Mouse (Mus musculus): ENCODE measurements around the gene Slc25a10.
"Not testable (repeated sequence)": the region's sequence is repeated elsewhere in the genome, so short reads cannot be mapped to it uniquely, and the experiment has no call there.

The Slc25a10 gene

DNA sequence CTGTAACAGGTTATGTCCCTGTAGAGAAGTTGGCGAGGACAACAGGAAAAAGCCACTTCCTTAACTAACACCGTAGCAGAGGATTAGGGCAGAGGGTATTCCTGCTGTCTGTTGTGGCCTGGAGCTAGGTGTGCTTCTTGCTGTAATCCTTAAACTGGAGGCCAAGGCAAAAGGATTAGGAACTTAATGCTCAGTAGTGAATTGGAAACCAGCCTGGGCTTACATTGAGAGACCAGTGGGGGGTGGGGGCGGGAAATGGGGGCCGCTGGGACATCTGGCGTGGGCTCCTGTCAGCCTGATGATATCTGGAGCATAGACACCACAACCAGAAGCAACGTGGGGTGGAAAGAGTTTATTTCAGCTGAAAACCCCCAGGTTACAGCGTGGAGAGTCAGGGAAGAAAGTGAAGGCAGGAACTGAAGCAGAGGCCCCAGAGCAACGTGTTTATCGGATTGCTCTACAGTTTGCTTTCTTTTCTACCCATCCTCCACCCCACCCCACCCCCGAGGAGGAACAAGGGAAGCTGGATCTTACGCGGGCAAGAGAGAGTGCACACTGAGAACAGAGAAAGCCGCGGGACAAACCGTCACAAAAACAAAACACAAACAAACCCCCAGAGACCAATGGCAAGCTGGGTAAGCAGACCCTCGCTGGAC, 18.9 kb downstream of the Slc25a10 start:
- DNase-seq (ENCODE audit: low spot score): no peak

DNA sequence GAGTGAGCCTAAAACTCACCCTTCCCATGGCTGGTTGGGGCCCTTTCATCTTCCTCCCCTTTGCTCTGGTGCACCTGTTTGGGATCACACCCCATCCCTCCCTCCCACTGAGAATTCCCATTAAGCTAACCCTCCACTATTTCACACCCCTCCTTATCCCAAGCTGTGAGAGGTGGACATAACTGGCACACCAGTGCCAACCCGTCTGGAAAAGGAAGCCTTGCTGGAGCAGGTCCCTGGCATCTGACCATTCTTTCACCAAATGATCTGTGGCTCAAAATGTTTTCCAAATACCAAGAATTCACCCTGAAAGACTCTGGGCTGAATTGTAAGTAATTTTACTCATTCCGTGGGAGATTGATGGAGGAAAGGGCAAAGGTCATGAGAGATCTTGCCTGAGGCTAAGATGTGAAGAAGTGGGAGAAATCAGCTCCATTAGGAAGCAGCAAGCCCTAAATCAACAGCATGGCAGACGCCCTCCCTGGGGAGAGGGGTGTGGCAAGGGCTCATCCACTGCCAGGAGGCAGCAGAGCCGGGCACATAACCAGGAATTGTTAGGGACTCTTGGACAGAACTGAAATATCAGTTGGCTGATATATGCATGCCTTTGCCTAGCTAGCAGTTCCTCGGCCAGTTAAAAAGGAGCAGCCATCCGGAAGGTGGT, 21.3 kb downstream of the Slc25a10 start:
- no peak for DNase-seq (ENCODE audit: low spot score)

DNA sequence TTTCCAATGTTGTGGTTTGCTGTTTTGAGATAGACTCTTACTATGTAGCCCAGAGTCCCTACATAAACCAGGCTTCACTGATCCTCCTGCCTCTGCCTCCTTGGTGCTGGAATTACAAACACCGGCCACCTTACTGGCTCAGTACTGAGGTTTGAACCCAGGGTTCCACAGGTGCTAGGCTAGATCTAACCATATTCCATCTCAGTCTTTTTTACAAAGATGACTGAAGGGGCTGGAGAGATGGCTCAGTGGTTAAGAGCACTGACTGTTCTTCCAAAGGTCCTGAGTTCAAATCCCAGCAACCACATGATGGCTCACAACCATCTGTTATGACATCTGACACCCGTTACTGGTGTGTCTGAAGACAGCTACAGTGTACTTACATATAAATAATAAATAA, 22.6 kb downstream of the Slc25a10 start:
- not testable (repeated sequence) for DNase-seq (ENCODE audit: low spot score)

DNA sequence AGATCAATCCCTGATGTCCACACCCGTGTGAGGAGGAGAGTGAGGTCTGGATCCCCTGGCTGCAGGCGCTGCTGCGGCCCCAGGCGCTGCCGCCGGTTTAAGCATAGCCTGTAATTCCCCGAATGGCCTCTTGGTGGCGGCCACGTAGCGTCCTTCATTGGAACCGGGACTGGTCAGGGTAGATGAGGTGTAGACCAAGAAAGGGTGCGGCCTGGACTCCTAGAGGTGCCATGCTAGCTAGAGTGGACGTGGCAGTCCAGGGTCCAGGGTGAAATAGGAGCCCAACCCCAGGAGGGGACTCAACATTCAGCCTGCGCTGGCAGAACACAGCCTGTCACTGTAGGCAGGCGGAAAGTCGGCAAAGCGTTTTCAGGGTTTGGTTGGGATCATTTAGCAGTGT, 24.0 kb downstream of the Slc25a10 start:
- DNase-seq (ENCODE audit: low spot score): peak; percentile 92

DNA sequence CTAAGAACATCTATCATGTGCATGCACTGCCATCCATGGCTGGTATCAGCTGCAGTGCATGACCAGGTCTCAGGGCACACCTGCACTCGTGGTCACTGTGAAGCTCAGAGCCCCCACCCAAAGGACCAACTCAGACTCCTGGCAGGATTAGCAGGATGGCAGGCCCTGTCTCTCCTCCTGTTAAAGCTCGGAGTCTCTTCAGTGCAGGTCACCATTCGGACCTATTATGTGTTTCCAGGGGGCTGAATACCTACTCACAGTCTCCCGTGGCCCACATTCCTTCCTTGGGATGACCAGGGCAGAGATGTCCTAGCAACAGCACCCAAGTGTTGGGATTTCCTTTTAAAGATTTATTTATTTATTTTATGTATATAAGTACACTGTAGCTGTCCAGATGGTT, 25.5 kb downstream of the Slc25a10 start:
- DNase-seq (ENCODE audit: low spot score): no peak

DNA sequence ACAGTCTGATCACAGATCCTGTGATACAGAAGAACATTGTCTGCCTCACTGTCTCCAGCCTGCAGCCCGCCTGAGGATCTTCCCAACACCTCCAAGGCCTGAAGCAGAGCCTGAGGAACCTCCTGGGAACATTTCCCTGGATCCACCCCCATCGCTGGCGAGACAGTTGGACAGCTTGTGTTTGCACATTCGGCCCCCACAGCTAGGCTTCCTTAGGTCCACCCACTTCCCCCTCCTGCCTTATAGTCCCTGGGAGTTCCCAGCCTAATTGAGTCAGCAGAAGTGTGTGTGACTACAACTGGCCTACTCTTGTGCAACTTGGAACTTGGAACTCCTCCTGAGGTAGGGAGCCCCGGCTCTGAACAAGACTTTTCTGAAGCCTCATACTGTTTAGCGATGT, 26.4 kb downstream of the Slc25a10 start:
- DNase-seq (ENCODE audit: low spot score): peak; percentile 74

DNA sequence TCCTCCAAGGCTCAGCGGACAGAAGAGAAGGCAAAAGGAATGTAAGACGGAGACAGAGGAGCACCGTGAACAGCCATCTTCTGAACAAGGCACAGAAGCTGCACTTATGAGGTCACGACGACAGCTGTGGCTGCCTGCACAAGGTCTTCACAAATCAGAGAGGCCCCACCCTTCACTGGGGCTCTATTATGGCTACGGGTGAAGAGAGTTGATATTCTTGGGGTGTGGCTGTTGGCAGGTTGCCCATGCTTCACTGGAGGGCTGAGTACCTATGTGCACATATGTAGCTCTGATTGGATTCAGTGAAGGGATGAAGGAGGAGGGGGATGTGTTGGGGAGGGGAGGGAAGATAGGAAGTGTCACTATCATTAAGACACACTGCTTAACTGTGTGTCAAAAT, 26.9 kb downstream of the Slc25a10 start:
- DNase-seq (ENCODE audit: low spot score): no peak

DNA sequence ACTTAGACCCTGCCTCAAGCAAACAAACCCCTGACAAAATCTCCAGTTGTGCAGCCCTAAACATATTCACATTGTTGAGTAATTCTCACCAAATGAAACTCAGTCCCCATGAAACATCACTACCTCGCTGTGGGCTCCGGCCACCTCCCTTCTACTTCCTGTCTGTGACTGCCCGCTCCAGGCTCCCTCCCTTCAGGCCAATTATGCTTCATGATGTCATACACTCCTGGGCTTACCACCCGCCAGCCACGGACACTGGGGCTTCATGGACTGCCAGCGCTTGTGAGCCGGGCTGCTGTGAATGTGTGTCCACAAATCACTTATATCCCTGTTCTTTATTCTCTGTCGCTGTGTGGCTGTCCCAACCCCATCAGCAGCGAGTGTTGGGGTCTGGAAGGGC, 28.1 kb downstream of the Slc25a10 start:
- peak; percentile 73 for DNase-seq (ENCODE audit: low spot score)

DNA sequence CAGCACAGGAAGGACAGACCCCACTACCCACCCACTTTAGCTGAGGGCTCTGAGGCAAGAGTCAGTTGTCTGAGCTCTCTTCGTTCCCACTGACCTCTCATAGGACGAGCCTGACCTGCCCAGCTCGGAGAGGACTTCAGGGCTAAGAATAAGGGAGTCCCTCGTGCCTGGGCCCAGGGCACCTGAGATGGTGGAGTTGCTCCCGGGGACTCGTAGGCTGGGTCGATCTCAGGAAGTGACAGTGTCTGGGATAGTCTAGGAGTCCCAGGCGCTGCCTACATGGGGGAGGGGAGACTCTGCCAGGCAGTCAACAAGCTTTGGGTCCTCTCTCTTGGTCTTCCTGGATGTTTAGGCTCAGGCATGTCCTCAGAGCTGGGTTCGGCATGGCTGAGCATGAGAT, 28.9 kb downstream of the Slc25a10 start:
- no peak for DNase-seq (ENCODE audit: low spot score)

DNA sequence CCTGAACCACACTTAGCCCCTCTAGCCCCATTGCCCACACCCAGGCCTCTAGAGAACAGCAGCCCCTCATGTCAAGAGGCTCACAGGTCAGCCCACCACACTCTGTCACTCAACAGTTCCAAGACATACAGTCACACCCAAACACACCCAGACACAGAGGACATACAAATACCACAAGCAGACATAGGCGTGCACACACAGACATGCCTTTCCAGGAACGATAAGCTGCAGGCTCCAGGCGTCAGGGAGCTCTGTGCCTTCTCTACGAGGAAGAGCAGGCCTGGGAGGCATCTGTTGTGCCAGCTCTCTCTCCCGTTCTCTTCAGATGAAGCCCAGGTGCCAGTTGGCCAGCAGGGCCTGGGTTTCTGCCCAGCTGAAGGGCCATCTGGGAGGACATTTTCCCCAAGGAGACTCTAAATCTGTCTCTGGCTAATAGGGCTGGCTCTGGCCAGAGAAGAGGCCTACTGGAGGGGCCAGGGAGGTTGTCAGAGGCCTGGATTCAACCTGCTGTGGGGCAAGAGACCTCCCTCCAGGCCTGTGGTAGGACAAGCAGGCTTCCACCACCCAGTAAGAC, 29.4 kb downstream of the Slc25a10 start:
- DNase-seq (ENCODE audit: low spot score): no peak

DNA sequence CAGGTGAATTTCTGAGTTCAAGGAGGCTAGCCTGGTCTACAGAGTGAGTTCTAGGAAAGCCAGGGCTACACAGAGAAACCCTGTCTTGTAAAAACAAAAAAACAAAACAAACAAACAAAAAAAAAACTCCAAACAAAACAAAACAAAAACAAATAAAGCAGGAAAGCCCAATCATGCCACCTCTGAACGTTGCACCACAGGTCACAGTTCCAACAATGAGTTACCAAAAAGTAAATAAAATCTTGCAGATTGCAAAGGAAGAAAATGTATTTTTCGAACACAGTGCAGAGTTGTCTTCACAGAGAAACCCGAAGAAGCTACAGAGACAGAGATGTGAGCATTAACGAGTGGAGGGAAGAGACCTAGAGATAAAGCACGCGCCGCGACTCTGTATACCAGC, 30.9 kb downstream of the Slc25a10 start:
- DNase-seq (ENCODE audit: low spot score): no peak

DNA sequence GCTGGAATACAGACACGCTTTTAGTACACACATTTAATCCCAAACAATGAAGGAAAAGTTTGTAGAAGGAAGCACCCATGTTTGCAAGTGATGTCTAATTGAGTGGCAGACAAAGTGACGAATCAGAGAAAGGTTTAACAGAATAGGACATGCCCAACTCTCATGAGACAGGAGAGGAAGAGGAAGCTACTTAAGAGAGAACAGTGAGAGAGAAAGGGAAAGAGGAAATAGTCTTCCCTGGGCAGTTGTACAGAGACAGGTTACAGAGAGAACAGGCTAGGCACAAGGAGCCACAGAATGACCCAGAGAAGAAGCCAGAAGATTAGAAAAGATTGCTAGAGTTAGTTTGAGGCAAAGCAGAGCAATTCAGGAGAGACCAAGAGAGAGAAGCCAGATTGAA, 34.3 kb downstream of the Slc25a10 start:
- DNase-seq (ENCODE audit: low spot score): no peak

DNA sequence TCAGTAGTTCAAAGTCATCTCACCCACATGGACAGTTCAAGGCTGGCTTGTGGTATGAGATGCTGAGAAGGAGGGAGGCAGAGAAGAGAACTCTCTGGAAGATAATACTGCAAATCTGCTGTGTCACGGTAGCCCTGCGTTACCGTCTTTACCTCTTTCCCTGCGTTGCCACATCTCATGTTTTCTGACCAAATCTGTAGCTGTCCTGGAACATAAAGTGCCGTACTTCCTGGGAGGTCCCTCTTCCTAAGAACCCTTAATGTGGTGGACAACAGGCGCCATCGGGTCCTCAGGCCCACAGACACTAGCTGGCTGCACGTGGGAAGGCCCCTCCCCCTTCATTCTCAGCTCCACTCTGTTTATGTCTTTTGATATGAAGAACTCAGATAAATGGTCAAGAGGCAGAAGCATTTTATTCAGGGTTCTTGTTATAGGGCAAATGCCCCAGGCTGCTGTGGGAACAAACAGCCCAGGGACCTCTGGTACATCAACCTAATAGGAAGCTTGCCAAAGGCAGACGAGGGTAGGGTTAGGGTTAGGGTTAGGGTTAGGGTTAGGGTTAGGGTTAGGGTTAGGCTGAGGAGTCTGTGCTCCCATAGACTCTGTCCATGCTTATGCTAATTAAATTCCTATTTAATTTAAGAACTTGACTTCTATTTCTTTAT, 36.2 kb downstream of the Slc25a10 start:
- DNase-seq (ENCODE audit: low spot score): no peak

DNA sequence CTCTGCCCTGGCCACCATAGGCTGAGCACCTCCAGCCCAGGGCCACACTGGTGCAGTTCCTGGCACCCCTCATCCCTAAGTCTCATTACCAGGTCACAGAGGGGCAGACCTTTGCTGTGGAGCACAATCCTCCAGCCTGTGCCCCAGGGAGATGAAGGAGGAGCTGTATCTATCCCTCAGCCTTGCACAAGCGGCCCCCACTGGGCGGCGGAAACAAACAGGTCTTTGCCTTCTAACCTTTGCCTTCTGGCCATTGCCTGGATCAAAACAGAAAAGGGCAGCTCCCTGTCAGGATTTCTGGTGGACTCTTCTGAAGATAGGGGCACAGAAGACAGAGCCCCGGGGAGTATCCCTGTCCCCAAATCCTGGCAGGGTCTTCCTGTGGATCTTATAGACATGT, 37.3 kb downstream of the Slc25a10 start:
- no peak for DNase-seq (ENCODE audit: low spot score)

DNA sequence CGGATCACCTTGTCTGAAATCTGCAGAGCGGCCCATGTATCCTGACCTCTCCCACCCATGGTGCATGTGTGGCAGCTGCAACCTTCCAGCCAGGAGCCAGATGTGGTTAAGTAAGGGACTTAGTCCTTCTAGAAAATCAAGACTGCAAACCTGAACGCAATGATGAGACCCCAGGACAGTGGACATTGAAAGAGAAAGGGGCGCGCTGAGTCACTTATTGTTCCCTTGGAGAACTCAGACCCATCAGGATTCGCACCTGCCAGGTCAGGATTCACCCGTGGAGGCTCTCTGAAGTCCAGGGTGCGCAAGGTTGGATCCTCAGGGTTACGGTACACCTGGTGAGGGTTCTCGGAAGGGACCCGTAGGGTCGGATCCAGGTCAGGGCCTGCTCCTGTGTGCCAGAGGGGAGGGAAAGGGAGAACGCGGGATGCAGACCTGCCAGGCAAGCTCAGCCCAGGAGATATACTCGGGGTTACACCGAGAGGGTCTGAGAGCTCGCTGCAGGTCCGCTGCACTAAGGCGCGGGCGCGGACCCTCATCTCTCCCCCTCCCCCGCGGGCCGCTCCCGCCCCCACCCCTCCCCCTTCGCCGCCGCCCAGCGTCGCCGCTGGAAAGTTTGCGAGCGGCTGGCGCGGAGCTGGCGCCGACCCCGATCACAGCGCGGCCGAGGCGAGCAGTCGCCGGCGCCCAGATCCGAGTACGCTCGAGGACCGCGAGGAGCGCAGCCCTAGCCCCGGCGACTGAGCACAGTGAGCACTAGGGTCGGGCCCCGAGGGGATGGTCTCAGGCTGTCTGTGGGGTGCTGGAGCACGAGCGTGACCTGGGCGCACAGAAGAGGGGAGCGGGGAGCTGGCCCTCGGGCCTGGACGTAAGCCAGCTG, 38.7 kb downstream of the Slc25a10 start, which contains the start of gene Gcgr:
TSS of gene Gcgr (plus strand) at position 615 of the 880 bp plus-strand sequence.
- no peak for DNase-seq (ENCODE audit: low spot score)

DNA sequence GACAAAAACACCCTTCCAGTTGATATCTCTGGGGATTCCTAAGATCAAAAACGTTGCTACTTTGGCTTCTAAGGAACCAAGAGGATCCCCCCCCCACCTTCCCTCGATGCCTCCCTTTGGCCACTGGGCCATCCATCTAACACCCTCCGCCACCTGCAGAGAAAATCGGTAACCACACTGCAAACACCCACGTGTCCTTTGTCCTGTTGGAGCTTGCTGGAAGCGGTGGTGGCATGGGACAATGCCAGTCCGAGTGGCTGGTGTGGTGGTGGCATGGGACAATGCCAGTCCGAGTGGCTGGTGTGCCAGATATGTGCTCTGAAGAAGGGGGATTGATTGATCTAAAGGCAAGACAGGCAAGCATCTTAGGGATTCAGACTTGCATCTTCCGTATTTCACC, 40.0 kb downstream of the Slc25a10 start:
- DNase-seq (ENCODE audit: low spot score): no peak

DNA sequence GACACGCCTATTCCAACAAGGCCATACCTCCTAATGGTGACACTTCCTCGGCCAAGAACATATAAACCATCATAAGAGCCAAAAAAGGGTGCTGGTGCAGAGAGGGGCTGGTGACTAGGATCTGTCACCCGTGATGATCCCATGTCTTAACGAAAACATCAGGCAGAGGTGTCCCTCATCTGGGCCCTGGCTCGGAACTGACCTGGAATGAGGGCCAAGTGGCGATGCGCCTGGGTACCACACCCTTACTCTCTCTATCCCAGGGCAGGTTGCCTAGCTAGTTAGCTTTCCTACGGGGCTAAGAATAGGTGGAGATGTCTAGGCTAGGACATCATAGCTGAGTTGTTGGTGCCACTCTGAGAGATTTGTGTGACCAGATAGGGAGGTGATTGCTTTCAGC, 42.5 kb downstream of the Slc25a10 start:
- no peak for DNase-seq (ENCODE audit: low spot score)

DNA sequence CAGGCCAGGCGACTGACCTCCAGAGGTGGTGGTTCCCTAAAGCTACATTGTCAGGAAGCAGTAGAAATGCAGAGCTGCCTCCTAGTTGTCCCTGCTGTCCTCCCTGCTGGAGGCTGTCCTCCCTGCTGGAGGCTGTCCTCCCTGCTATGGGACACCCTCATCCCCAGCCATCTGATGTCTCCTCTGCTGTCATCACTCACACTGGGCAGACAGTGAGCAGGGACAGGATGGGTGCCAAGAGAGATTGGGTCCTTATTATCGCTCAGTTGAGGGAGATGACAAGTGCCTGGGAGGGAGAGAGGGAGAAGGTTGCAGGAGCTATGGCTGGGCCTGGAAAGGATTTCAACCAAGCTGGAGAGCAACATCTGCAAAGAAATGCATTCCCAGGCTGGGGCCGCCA, 43.5 kb downstream of the Slc25a10 start:
- DNase-seq (ENCODE audit: low spot score): no peak

DNA sequence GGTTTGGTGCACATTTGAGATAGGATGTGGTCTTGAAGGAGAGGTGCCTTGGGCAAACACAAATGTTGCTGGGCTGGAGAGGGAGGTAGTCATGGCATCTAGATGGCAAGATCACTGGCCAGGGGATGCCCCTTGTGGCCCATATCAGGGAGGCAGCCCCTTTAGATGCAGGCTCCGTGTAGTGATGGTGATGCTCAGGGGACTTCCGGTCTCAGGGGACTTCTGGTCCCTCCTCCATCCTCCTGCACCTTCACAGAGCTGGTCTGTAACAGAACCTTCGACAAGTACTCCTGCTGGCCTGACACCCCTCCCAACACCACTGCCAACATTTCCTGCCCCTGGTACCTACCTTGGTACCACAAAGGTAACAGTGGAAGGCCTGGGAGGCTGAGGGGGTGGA, 44.2 kb downstream of the Slc25a10 start:
- no peak for DNase-seq (ENCODE audit: low spot score)

DNA sequence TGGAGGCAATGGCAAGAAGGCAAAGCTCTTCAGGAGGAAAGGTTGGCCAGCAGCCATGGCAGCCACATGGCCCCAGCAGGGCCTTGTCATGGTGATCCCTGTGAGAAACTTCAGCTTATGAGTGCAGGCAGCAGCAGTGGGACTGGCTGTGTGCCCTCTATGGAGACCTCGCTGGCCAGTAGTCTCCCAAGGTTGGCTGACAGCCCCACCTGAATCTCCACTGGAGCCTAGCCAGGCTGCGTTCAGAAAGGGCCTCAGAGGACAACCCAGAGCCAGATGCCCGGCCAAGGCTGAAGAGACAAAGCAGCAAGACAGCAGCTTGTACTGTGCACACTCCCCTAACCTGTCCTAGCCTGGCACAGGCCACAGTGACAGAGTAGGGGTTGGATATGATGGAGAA, 46.8 kb downstream of the Slc25a10 start:
- DNase-seq (ENCODE audit: low spot score): peak; percentile 63

DNA sequence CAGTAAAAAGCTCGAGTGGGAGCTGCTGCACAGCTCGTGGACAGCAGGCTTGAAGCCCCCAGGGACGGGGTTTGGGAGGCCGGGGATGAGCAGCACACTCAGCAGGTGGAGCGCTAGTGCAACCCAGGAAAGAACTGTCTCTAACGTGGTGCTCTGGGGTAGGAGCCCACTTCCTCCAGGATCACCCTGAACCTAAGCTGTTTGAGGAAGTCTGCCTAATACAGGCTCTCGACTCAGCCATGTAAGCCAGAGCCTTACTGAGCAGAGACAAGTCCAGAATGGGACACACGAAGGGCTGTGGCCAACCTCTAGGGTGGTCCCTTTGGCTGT, 47.3 kb downstream of the Slc25a10 start:
- DNase-seq (ENCODE audit: low spot score): no peak

DNA sequence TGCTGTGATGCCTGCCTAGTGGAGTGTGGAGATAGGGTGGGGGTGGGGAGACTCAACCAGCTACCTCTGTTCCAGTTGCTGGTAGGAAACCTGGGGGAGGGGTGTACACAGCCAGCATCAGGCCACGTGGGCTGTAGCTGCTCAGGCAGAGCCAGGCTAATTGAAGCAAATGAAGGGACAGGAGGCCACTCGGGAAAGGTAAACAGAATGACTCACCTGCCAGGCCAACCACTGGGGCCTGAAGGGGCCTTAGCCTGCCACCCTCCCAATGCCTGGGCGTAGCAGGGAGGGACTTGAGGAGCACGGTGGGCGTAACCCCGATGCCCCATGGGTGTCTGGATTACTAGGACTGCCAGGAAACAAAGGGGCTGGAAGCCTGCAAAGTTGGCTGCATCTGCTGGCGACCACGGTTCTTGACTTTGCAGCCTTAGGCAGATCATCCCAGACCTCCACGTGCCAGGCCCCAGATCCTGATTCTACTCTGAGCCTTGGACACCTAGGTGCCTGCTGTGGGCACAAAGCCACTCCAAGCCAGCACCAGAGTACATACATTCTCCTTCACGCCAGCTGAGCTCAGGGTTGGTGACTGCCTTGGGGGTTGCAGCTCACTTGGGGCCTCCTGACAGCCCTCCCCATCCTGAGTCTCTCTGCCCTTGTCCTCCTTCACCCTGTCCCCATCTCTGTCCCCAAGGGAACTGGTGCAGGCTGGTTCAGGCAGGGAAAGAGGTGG, 47.8 kb downstream of the Slc25a10 start:
- peak; percentile 83 for DNase-seq (ENCODE audit: low spot score)
